Mouse (Mus musculus): Measurements from ENCODE around the gene Tm9sf4.

DNA sequence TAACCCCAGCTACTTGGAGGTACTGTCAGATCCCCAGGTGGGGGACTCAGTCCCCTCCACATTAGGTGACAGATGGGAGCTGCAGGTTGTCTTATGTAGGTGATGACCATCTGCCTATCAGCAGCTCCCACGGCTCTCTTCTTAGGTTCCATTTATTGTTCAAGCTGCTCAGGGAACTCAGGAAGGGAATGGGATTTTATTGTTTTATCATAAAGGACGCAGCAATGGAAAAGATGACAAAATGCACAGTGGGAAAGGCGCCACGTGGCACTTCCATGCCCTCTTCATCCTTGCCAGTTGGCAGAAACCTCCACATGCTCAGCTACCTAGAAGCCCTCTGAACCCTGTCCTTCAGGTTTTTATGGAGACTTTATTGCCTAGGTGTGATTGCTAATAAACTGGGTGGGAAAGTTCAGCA, 8.1 kb upstream of the Tm9sf4 start:
- TF ChIP-seq POLR2A (IDR thresholded peaks at IDR 0.05; ENCODE audit: control insufficient read depth, extremely low read depth, insufficient read depth, low read length, poor library complexity) (no peak), CTCF (IDR thresholded peaks at IDR 0.05; ENCODE audit: borderline replicate concordance, control insufficient read depth, extremely low read depth, insufficient read depth, low read length, poor library complexity) (no peak)

Measured in thymus, adult 2 months (tissue).